Mouse (Mus musculus) MEL (cell line): ENCODE results near the gene Rgs6. TPM values are rescaled to one million over a fixed set of nuclear protein-coding genes. Genes with fewer than 3 reads are reported as not detected.

Experiments used
- DNase-seq: peaks from one replicate; pipeline ENCODE4 v3.0.0; 2011; ENCODE audit warnings: low read depth, low spot score
- H3K27ac ChIP-seq: 2 replicates; pipeline ENCODE4 v1.5.1; 2012; ENCODE audit warnings: low read depth, mild to moderate bottlenecking, control low read depth, low read length, moderate library complexity; ENCODE audit not compliant: control insufficient read depth
- H3K27me3 ChIP-seq, 2 experiments: fragments of 150-350 bp in 1 of 2; sonication (generic) in 1 of 2; 2 replicates each; pipeline ENCODE4 v1.6.1; 2012; ENCODE audit warnings: low read length in 2 of 2, mild to moderate bottlenecking in 2 of 2, improper control_type of control experiment in 1 of 2, moderate library complexity in 1 of 2; ENCODE audit not compliant: insufficient read depth in 2 of 2, control insufficient read depth in 1 of 2
- H3K36me3 ChIP-seq, 2 experiments: 2 replicates each; pipeline ENCODE4 v1.6.1; 2012 to 2014; ENCODE audit warnings: low read length in 2 of 2, improper control_type of control experiment in 1 of 2, inconsistent platforms in 1 of 2, mild to moderate bottlenecking in 1 of 2; ENCODE audit not compliant: insufficient read depth in 2 of 2, control insufficient read depth in 1 of 2
- H3K4me1 ChIP-seq, 2 experiments: fragments of 150-350 bp in 1 of 2; sonication (generic) in 1 of 2; 2 replicates each; pipeline ENCODE4 v1.6.1; 2012; ENCODE audit warnings: low read length in 2 of 2, improper control_type of control experiment in 1 of 2, mild to moderate bottlenecking in 1 of 2; ENCODE audit not compliant: insufficient read depth in 2 of 2, control insufficient read depth in 1 of 2
- H3K4me3 ChIP-seq, 2 experiments: fragments of 150-350 bp in 1 of 2; sonication (generic) in 1 of 2; 2 replicates each; pipeline ENCODE4 v1.5.1; 2012; ENCODE audit warnings: low read depth in 2 of 2, low read length in 2 of 2, mild to moderate bottlenecking in 2 of 2, moderate library complexity in 2 of 2, control low read depth in 1 of 2, improper control_type of control experiment in 1 of 2; ENCODE audit not compliant: control insufficient read depth in 1 of 2, insufficient read depth in 1 of 2
- H3K79me2 ChIP-seq: 2 replicates; pipeline ENCODE4 v1.6.1; 2012; ENCODE audit warnings: mild to moderate bottlenecking, low read length, moderate library complexity; ENCODE audit not compliant: control insufficient read depth, poor library complexity, insufficient read depth
- H3K9ac ChIP-seq: 2 replicates; pipeline ENCODE4 v1.6.1; 2012; ENCODE audit warnings: low read depth, mild to moderate bottlenecking, control low read depth, low read length, moderate library complexity; ENCODE audit not compliant: control insufficient read depth, poor library complexity, severe bottlenecking
- H3K9me3 ChIP-seq: fragments of 150-350 bp; sonication (generic); replicated peaks from 2 replicates; pipeline ENCODE4 v1.6.1; 2012; ENCODE audit warnings: mild to moderate bottlenecking, low read length, improper control_type of control experiment, moderate library complexity; ENCODE audit not compliant: insufficient read depth
- CHD1 ChIP-seq: IDR thresholded peaks from 2 replicates; pipeline ENCODE4 v1.6.1; 2012; ENCODE audit warnings: low read depth, mild to moderate bottlenecking, inconsistent platforms, low read length, improper control_type of control experiment
- ETS1 ChIP-seq: IDR thresholded peaks from 2 replicates; pipeline ENCODE4 v1.6.1; 2012; ENCODE audit warnings: low read depth, mild to moderate bottlenecking, inconsistent platforms, low read length, improper control_type of control experiment, moderate library complexity
- GATA1 ChIP-seq: IDR thresholded peaks from 2 replicates; pipeline ENCODE4 v1.6.1; 2011; ENCODE audit warnings: low read depth, low read length, improper control_type of control experiment
- HCFC1 ChIP-seq: IDR thresholded peaks from 2 replicates; pipeline ENCODE4 v1.6.1; 2012; ENCODE audit warnings: low read depth, mild to moderate bottlenecking, inconsistent platforms, low read length, improper control_type of control experiment, moderate library complexity
- JUND ChIP-seq: IDR thresholded peaks from 2 replicates; pipeline ENCODE4 v1.6.1; 2011; ENCODE audit warnings: low read depth, mild to moderate bottlenecking, improper control_type of control experiment, low read length
- MAFK ChIP-seq: IDR thresholded peaks from 2 replicates; pipeline ENCODE4 v1.6.1; 2011; ENCODE audit warnings: low read depth, mild to moderate bottlenecking, low read length, improper control_type of control experiment, borderline replicate concordance
- MEF2A ChIP-seq: IDR thresholded peaks from 2 replicates; pipeline ENCODE4 v1.6.1; 2014; ENCODE audit warnings: low read depth, mild to moderate bottlenecking, inconsistent platforms, low read length, improper control_type of control experiment; ENCODE audit not compliant: poor library complexity, insufficient replicate concordance, severe bottlenecking; ENCODE audit errors: extremely low read depth
- MYB ChIP-seq: IDR thresholded peaks from 2 replicates; pipeline ENCODE4 v1.6.1; 2011; ENCODE audit warnings: mild to moderate bottlenecking, low read depth, low read length, improper control_type of control experiment
- NELFE ChIP-seq: IDR thresholded peaks from 2 replicates; pipeline ENCODE4 v1.6.1; 2011; ENCODE audit warnings: low read depth, low read length, improper control_type of control experiment
- NRF1 ChIP-seq: IDR thresholded peaks from 2 replicates; pipeline ENCODE4 v1.6.1; 2014; ENCODE audit warnings: low read depth, mild to moderate bottlenecking, inconsistent platforms, low read length, improper control_type of control experiment, moderate library complexity; ENCODE audit not compliant: poor library complexity, insufficient read depth, severe bottlenecking
- POLR2AphosphoS5 ChIP-seq: IDR thresholded peaks from 2 replicates; pipeline ENCODE4 v1.6.1; 2012; ENCODE audit warnings: low read depth, borderline replicate concordance, mild to moderate bottlenecking, inconsistent platforms, low read length, moderate library complexity, mixed read lengths
- SMC3 ChIP-seq: IDR thresholded peaks from 2 replicates; pipeline ENCODE4 v1.6.1; 2011; ENCODE audit warnings: low read depth, low read length, improper control_type of control experiment
- TBP ChIP-seq: IDR thresholded peaks from 2 replicates; pipeline ENCODE4 v1.8.0; 2011; ENCODE audit warnings: low read depth, low read length, improper control_type of control experiment
- TCF12 ChIP-seq: IDR thresholded peaks from 2 replicates; pipeline ENCODE4 v1.6.1; 2014; ENCODE audit warnings: low read depth, mild to moderate bottlenecking, inconsistent platforms, low read length, improper control_type of control experiment, moderate library complexity
- USF2 ChIP-seq, 2 experiments: IDR thresholded peaks; 2 replicates each; pipeline ENCODE4 v1.6.1; 2011 to 2012; ENCODE audit warnings: improper control_type of control experiment in 2 of 2, low read length in 2 of 2, borderline replicate concordance in 1 of 2, inconsistent platforms in 1 of 2, low read depth in 1 of 2, mild to moderate bottlenecking in 1 of 2; ENCODE audit not compliant: insufficient read depth in 1 of 2
- ZMIZ1 ChIP-seq: IDR thresholded peaks from 2 replicates; pipeline ENCODE4 v1.6.1; 2012; ENCODE audit warnings: low read depth, mild to moderate bottlenecking, inconsistent platforms, low read length, improper control_type of control experiment, moderate library complexity
- polyA plus RNA-seq, 2 experiments: library from polyadenylated mRNA; stranded (reverse) in 1 of 2; unstranded in 1 of 2; fragments of >175 nt in 1 of 2; fragments of >200 nt in 1 of 2; gene quantifications; 2 replicates each; pipeline versions ENCODE4 v1.2.1 to v1.2.4; 2012; ENCODE audit warnings: low replicate concordance in 2 of 2, low read depth in 1 of 2; ENCODE audit not compliant: insufficient read length in 2 of 2, insufficient read depth in 1 of 2, missing spikeins in 1 of 2
- total RNA-seq: library from RNA; depleted of rRNA; stranded (reverse); fragments of 300-350 nt; gene quantifications from 2 replicates; pipeline ENCODE4 v1.2.3, GENCODE M21; 2012

Rgs6 gene
- total and polyA plus RNA-seq, 3 experiments, result not detected

GRCm38 (mm10) chr12:82647876-82648275 lies 59.8 kb downstream of the Rgs6 start:
- Histone ChIP-seq H3K9me3 (no peaks in the 10 kb centered on the region), H3K27ac (no peak overlapping the region), H3K4me3 (no peak overlapping the region), H3K9ac (no peak overlapping the region), H3K36me3 (peaks cover 0 to 3% of the 10 kb centered on the region in 2 experiments; a peak in 1 of 4 replicates), H3K27me3 (no peaks in the 10 kb centered on the region; a peak in 1 of 4 replicates), H3K4me1 (peaks cover 0 to 2% of the 10 kb centered on the region in 2 experiments; a peak in 2 of 4 replicates), H3K79me2 (no peaks in the 10 kb centered on the region)
- DNase-seq, result no peak
- no peak for TF ChIP-seq NRF1
- no peak for TF ChIP-seq GATA1
- no peak for TF ChIP-seq TCF12
- no peak for TF ChIP-seq USF2 (IDR thresholded peaks at IDR 0.05; ENCODE audit: borderline replicate concordance in 1 of 2, insufficient read depth in 1 of 2, low read depth in 1 of 2, low read length in 2 of 2)
- TF ChIP-seq HCFC1, result no peak
- TF ChIP-seq JUND, result no peak
- TF ChIP-seq NELFE, result no peak
- no peak for TF ChIP-seq MAFK

- Histone ChIP-seq H3K9ac (no peak overlapping the region), H3K36me3 (peaks cover 0 to 3% of the 10 kb centered on the region in 2 experiments; a peak in 1 of 4 replicates), H3K27me3 (no peaks in the 10 kb centered on the region; a peak in 1 of 4 replicates), H3K27ac (no peak overlapping the region), H3K79me2 (no peaks in the 10 kb centered on the region), H3K9me3 (no peaks in the 10 kb centered on the region), H3K4me3 (no peak overlapping the region), H3K4me1 (peaks cover 0 to 2% of the 10 kb centered on the region in 2 experiments; a peak in 2 of 4 replicates)
- peak; percentile 24 for DNase-seq
- TF ChIP-seq MEF2A (0 out of 2 replicates have a peak, but pooled peaks have one; percentile 3), TBP (peak; percentile 71), SMC3 (no peak), MYB (no peak), ETS1 (peak; percentile 32; the same call in 1 of the 2 replicates), ZMIZ1 (no peak), POLR2AphosphoS5 (no peak), CHD1 (no peak)
Measured at GRCm38 (mm10) chr12:82649991-82650390, 61.9 kb downstream of the Rgs6 start.
